ENCODE assay signal across 27 mouse cellular contexts in genomic region chr3:49761971-49762370, GRCm38 (mm10). TPM values are rescaled to one million over a fixed set of nuclear protein-coding genes. Genes with fewer than 3 reads are reported as not detected.
DNase-seq lines count a peak whose midpoint lies in the region; TF ChIP-seq lines count a peak whose summit lies in the region.
"Had no signal": no experiment of that assay in that cellular context is flagged by ENCODE, and none has a peak within 500 bp of the region (broad histone marks: within the 10 kb centered on the region; RNA-seq: fewer than 3 reads in every experiment).

No protein-coding gene starts in this region.

- no peaks in the 10 kb centered on the region for H3K27me3 ChIP-seq in cerebellum, adult 2 months (ENCODE audit: control insufficient read depth, insufficient read depth, low read length)
- H3K27me3 ChIP-seq: CH12.LX; forebrain, embryonic 13.5 days; heart, embryonic 13.5 days; Patski had no signal

- no peak overlapping the region for H3K27ac ChIP-seq in cerebellum, adult 2 months (ENCODE audit: insufficient read depth, low read length)
- H3K27ac ChIP-seq: forebrain, embryonic 10.5 days; forebrain, embryonic 13.5 days; heart, adult 2 months; heart, embryonic 10.5 days; heart, embryonic 13.5 days; hindbrain, embryonic 14.5 days; hindbrain, postnatal 0 days had no signal

- DNase-seq in cerebellum, adult 11-12 months: peak; percentile 21
- DNase-seq in cerebellum, adult 11 months: no peak
- DNase-seq in cerebellum, adult 2 months: peak; percentile 25 to 73
- peak; percentile 73 to 77 for DNase-seq in cerebellum, postnatal 10 days
- peak; percentile 29 to 47 for DNase-seq in cerebellum, postnatal 36 days
- DNase-seq in left cerebral cortex, postnatal 4 days: no peak
- no peak for DNase-seq in spleen, adult 12 weeks (ENCODE audit: low spot score)
- DNase-seq: adrenal gland, adult 2 months; adrenal gland, postnatal 14 days; B cell, adult 2 months; gastrocnemius, postnatal 10 days; gastrocnemius, postnatal 36 days; heart, adult 2 months; heart, postnatal 14 days; heart, postnatal 4 days; kidney, adult 18-20 months had no signal

- no peak for TF ChIP-seq CTCF in cerebellum, adult 2 months (IDR thresholded peaks at IDR 0.05; ENCODE audit: borderline replicate concordance, insufficient read depth, low read depth, low read length)

- no peak overlapping the region for H3K4me3 ChIP-seq in cerebellum, adult 2 months (replicated peaks; ENCODE audit: insufficient read depth, low read depth, low read length)
- H3K4me3 ChIP-seq: forebrain, embryonic 10.5 days; forebrain, embryonic 13.5 days; heart, adult 2 months; heart, embryonic 10.5 days; heart, embryonic 13.5 days had no signal

- intact Hi-C loops in left cerebral cortex, postnatal 4 days (cut with DNase I): no loop called here

- peaks cover 5% of the 10 kb centered on the region; the same call in 1 of the 2 replicates for H3K4me1 ChIP-seq in cerebellum, adult 2 months (ENCODE audit: control insufficient read depth, insufficient read depth, low read length)
- H3K4me1 ChIP-seq: heart, embryonic 10.5 days; heart, embryonic 13.5 days had no signal

- TF ChIP-seq POLR2A in cerebellum, adult 2 months (IDR thresholded peaks at IDR 0.05; ENCODE audit: borderline replicate concordance, insufficient read depth, low read length): no peak

RNA-seq across cellular contexts. Expression of gene Pcdh18, which starts 4.8 kb away (rescaled TPM):
- polyA plus RNA-seq in cerebellum, adult 2 months (2012; rRNA removed): 2.5 and 3.1 TPM in 2 replicates
- total RNA-seq in left cerebral cortex, postnatal 4 days (2021): 10 to 100 TPM; 24.8 to 26.0 TPM
- total RNA-seq: CH12.LX; granulocyte monocyte progenitor cell, adult 5-6 weeks had no signal
- polyA plus RNA-seq: G1E; inflammation-experienced regulatory T-cells, adult 6 months had no signal

Comparison
In these comparisons a context has a peak if more than half of its experiments do, and no peak if none do; other contexts are left out.
1. DNase-seq: peak in cerebellum, adult 11-12 months (single experiment), cerebellum, adult 2 months (2 of 2), cerebellum, postnatal 10 days (2 of 2) and cerebellum, postnatal 36 days (2 of 2); none in cerebellum, adult 11 months (single experiment), left cerebral cortex, postnatal 4 days (single experiment) and spleen, adult 12 weeks (single experiment).